Mouse (Mus musculus): ENCODE data around the gene Pln. TPM values are rescaled to one million over a fixed set of nuclear protein-coding genes. Genes with fewer than 3 reads are reported as not detected.

Gene Pln
- polyA plus RNA-seq, 1 experiment from 2014 or later = 1.7 TPM

GRCm38 (mm10) chr10:53342166-53342728 lies 4.8 kb downstream of the Pln start:
- 92% methylated on average over 9 of the region's 9 CpGs for WGBS
- no peaks in the 10 kb centered on the region for H3K36me3 ChIP-seq

DNA sequence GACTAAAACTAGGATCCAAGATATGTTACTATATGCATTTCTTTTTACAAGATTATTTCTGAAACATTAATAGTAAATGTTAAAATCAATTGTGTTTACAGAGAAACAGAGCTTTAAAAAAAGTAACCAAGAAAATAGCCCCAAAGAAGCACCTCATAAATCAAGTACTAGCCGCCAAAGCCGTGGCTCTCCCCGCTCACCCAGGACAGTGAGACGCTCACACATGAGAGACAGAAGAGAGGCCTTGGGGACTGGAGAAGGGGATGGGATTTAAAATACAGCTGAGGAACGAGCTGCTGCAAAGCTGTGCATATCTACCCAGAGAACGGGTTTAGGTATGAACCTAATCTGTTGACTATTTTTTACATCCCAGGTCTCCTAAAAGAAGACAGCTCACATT lies 5.9 kb downstream of the Pln start:
- Histone ChIP-seq H3K9ac (no peak overlapping the region), H3K9me3 (no peaks in the 10 kb centered on the region), H3K4me2 (no peak overlapping the region), H3K4me3 (no peak overlapping the region), H3K36me3 (no peaks in the 10 kb centered on the region; the same call in 1 of the 2 replicates), H3K27ac (replicated peaks) (no peak overlapping the region), H3K4me1 (replicated peaks) (peaks cover 8% of the 10 kb centered on the region), H3K27me3 (no peaks in the 10 kb centered on the region)
- WGBS = 30% methylated on average over 6 of the region's 6 CpGs
- ATAC-seq (ENCODE audit: low read depth) = no peak

More at GRCm38 (mm10) chr10:53342166-53342728, 4.8 kb downstream of the Pln start:
- Histone ChIP-seq H3K4me1 (replicated peaks) (peaks cover 8% of the 10 kb centered on the region), H3K27me3 (no peaks in the 10 kb centered on the region), H3K4me2 (no peak overlapping the region), H3K27ac (replicated peaks) (no peak overlapping the region), H3K4me3 (no peak overlapping the region), H3K9ac (no peak overlapping the region), H3K9me3 (no peaks in the 10 kb centered on the region)
- no peak for ATAC-seq (ENCODE audit: low read depth)

DNA sequence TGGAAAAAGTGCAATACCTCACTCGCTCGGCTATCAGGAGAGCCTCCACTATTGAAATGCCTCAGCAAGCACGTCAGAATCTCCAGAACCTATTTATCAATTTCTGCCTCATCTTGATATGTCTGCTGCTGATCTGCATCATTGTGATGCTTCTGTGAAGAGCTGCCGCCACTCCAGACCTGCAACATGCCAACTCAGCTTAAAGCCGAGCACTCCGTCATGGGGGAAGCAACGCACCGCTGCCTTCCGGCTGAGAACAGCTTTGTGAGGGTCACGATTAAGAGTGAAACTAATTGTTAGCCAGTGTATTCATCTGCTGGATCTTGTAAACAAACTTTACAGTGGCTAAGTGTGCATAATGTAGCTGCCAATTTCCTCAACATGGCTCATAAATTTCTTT lies 6.4 kb downstream of the Pln start:
- no peak overlapping the region for H3K9ac ChIP-seq
- ATAC-seq (ENCODE audit: low read depth) = no peak
- H3K36me3 ChIP-seq = no peaks in the 10 kb centered on the region; the same call in 1 of the 2 replicates
- no peaks in the 10 kb centered on the region for H3K27me3 ChIP-seq
- peaks cover 8% of the 10 kb centered on the region for H3K4me1 ChIP-seq (replicated peaks)
- no peak overlapping the region for H3K4me2 ChIP-seq
- H3K27ac ChIP-seq (replicated peaks) = no peak overlapping the region
- no peaks in the 10 kb centered on the region for H3K9me3 ChIP-seq
- no peak overlapping the region for H3K4me3 ChIP-seq
- WGBS = 61% methylated on average over 10 of the region's 10 CpGs

DNA sequence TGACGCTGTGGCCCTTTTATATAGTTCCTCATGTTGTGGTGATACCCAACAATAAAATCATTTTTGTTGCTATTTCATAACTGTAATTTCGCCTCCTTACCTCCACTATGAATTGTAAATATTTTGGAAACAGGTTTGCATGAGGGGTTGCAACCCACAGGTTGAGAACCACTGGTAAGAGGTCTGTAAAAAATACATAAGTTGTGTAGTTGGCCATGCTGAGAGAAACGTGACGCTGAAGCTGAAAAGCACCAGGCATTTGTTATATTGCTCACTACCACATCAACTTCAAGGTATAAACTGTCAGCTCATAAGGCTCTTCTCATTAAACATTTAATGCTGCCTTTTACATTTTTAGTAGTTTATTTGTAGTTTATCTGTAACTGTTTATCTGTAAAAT lies 8.0 kb downstream of the Pln start:
- Histone ChIP-seq H3K27me3 (no peaks in the 10 kb centered on the region), H3K9ac (no peak overlapping the region), H3K4me1 (replicated peaks) (peaks cover 14% of the 10 kb centered on the region), H3K9me3 (no peaks in the 10 kb centered on the region), H3K4me3 (no peak overlapping the region), H3K36me3 (no peaks in the 10 kb centered on the region; the same call in 1 of the 2 replicates), H3K4me2 (no peak overlapping the region), H3K27ac (replicated peaks) (no peak overlapping the region)
- ATAC-seq (ENCODE audit: low read depth) = no peak
- WGBS = 88% methylated on average over 4 of the region's 4 CpGs

DNA sequence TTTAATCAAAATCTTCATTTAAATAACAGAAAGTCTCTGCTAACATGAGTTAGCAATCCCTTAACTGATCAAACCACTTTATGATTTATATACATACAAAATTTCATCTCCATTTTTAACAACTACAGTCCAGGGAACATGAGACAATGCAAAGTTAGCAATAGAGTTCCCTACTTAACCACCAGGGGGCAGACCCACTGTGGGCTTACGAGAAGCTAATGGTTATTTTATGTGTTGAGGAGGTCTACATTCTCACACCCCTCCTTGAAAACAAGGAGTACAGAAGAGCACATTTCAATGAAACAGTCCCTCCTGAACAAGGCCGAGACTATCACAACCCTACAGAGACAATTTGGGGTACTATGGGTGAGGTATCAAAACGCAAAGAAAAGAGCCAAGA lies 9.0 kb downstream of the Pln start:
- no peaks in the 10 kb centered on the region; the same call in 1 of the 2 replicates for H3K36me3 ChIP-seq
- no peak for ATAC-seq (ENCODE audit: low read depth)
- H3K9ac ChIP-seq = no peak overlapping the region
- no peaks in the 10 kb centered on the region for H3K9me3 ChIP-seq
- H3K4me3 ChIP-seq = no peak overlapping the region
- 50% methylated on average over 3 of the region's 3 CpGs for WGBS
- no peak overlapping the region for H3K4me2 ChIP-seq
- no peaks in the 10 kb centered on the region for H3K27me3 ChIP-seq
- no peak overlapping the region for H3K27ac ChIP-seq (replicated peaks)
- H3K4me1 ChIP-seq (replicated peaks) = peaks cover 21% of the 10 kb centered on the region

GRCm38 (mm10) chr10:53346916-53347315 lies 9.4 kb downstream of the Pln start:
- no peaks in the 10 kb centered on the region for H3K27me3 ChIP-seq
- WGBS = 80% methylated on average over 5 of the region's 5 CpGs
- H3K4me3 ChIP-seq = no peak overlapping the region
- H3K9me3 ChIP-seq = no peaks in the 10 kb centered on the region
- no peak overlapping the region for H3K9ac ChIP-seq
- no peaks in the 10 kb centered on the region; the same call in 1 of the 2 replicates for H3K36me3 ChIP-seq
- H3K27ac ChIP-seq (replicated peaks) = no peak overlapping the region
- no peak for ATAC-seq (ENCODE audit: low read depth)
- peaks cover 21% of the 10 kb centered on the region for H3K4me1 ChIP-seq (replicated peaks)
- no peak overlapping the region for H3K4me2 ChIP-seq

DNA sequence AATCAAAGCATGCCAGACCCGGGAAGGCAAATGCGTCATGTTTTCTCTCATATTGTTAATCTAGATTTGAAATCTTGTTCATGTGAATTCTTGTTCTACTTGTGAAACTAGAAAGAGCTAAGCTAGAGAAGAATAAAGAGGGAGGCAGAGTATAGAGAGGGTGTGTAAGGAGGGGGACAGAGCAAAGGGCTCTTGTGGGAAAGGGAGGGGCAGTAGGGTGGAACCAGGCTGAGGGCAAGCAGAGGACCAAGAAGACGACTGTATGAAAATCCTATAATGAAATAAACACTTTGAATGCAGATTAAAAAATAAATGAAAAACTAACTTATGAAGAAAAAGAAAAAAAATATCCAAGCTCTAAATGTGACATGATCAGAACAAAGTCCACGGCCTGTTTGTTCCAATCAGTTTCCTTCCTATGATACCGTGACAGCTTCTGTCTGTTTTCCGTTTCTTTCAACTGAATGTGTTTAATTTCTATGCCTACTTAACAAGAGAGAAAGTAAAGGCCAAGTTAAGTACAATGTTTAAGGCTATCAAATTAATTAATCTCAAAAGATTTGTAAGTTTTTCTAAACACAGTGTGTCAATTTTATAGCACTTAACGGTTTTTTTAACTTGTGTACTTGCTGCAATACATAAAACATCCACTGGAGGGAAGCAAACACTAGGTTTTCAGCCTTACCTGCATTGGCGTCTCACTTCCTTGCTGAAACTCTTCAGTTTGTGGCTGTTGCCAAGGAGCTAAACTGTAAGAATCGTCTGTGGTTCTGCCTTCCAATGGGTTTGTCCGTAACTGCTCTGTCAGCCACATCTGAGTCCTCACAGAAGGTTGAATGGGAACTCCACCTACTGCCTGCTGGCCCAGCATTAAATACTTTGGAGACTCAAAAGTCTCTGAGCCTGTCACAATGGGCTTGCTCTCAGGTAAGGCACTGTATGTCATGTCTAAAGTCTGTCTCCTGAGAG lies 10.6 kb downstream of the Pln start:
- Histone ChIP-seq H3K4me2 (no peak overlapping the region), H3K9ac (no peak overlapping the region), H3K36me3 (no peaks in the 10 kb centered on the region; the same call in 1 of the 2 replicates), H3K27ac (replicated peaks) (no peak overlapping the region), H3K27me3 (no peaks in the 10 kb centered on the region), H3K9me3 (no peaks in the 10 kb centered on the region), H3K4me3 (no peak overlapping the region), H3K4me1 (replicated peaks) (peaks cover 21% of the 10 kb centered on the region)
- ATAC-seq (ENCODE audit: low read depth) = peak; percentile 57; the same call in 1 of the 2 replicates
- 59% methylated on average over 10 of the region's 10 CpGs for WGBS

DNA sequence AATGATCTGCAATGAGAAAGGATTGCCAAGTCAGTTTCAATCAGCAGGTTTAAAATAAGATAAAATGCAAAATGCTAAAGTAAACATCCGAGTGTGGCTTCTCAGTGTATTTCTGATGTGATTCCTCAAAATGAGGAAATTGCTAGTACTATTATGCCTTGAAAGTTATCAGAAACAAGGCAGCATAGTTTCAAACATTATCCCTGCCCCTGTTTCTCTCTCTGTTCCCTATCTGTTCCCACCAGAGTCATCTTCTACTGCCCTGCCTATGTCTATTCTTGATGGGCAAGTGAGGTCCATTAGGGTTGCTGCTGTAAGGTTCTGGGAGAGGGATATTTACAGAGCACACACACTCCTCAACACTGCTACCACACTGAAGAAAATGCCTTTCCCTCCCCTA lies 11.8 kb downstream of the Pln start:
- no peaks in the 10 kb centered on the region for H3K9me3 ChIP-seq
- 90% methylated on average over 1 of the region's 1 CpGs for WGBS
- H3K4me1 ChIP-seq (replicated peaks) = peaks cover 13% of the 10 kb centered on the region
- no peak for ATAC-seq (ENCODE audit: low read depth)
- no peak overlapping the region for H3K9ac ChIP-seq
- no peak overlapping the region for H3K4me3 ChIP-seq
- H3K36me3 ChIP-seq = no peaks in the 10 kb centered on the region; the same call in 1 of the 2 replicates
- no peak overlapping the region for H3K27ac ChIP-seq (replicated peaks)
- H3K27me3 ChIP-seq = no peaks in the 10 kb centered on the region
- H3K4me2 ChIP-seq = no peak overlapping the region

DNA sequence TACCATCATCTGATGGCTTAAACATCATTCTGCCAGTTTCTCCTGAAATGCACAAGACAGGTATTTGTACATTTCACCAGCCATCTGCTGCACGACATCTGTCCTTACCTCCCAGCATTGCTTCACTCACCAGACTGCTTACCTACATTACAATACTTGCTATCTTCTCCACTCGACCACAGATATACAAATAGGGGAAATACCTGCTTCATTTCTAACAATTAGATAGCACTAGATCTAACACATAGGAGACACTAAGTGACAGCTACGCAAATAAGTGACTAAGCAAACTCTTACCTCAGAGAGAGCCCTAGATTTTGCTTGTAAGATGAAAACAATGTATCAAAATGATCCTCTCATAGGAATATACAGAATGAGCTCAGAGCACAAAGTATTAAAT lies 16.2 kb downstream of the Pln start:
- Histone ChIP-seq H3K4me3 (no peak overlapping the region), H3K27me3 (no peaks in the 10 kb centered on the region), H3K9ac (no peak overlapping the region), H3K9me3 (no peaks in the 10 kb centered on the region), H3K4me1 (replicated peaks) (peaks cover 20% of the 10 kb centered on the region), H3K36me3 (peaks cover 16% of the 10 kb centered on the region), H3K27ac (replicated peaks) (no peak overlapping the region), H3K4me2 (no peak overlapping the region)
- ATAC-seq (ENCODE audit: low read depth) = no peak
- whole genome bisulfite sequencing = 86% methylated on average over 3 of the region's 3 CpGs

GRCm38 (mm10) chr10:53359016-53359415 lies 21.5 kb downstream of the Pln start:
- no peaks in the 10 kb centered on the region for H3K9me3 ChIP-seq
- H3K4me1 ChIP-seq (replicated peaks) = peaks cover 6% of the 10 kb centered on the region
- H3K4me3 ChIP-seq = no peak overlapping the region
- peaks cover 22% of the 10 kb centered on the region for H3K36me3 ChIP-seq
- 81% methylated on average over 3 of the region's 3 CpGs for WGBS
- H3K27me3 ChIP-seq = no peaks in the 10 kb centered on the region
- H3K4me2 ChIP-seq = no peak overlapping the region
- H3K27ac ChIP-seq (replicated peaks) = no peak overlapping the region
- no peak overlapping the region for H3K9ac ChIP-seq
- ATAC-seq (ENCODE audit: low read depth) = no peak

GRCm38 (mm10) chr10:53364311-53364710 lies 26.8 kb downstream of the Pln start:
- H3K4me1 ChIP-seq (replicated peaks) = no peaks in the 10 kb centered on the region

GRCm38 (mm10) chr10:53367265-53367664 lies 29.8 kb downstream of the Pln start:
- no peak for ATAC-seq (ENCODE audit: low read depth)
- Histone ChIP-seq H3K9me3 (peaks cover 6% of the 10 kb centered on the region; the same call in 1 of the 2 replicates), H3K4me1 (replicated peaks) (no peaks in the 10 kb centered on the region), H3K9ac (no peak overlapping the region), H3K36me3 (peaks cover 17% of the 10 kb centered on the region), H3K27ac (replicated peaks) (no peak overlapping the region), H3K27me3 (no peaks in the 10 kb centered on the region), H3K4me3 (no peak overlapping the region), H3K4me2 (no peak overlapping the region)
- WGBS = 100% methylated on average over 2 of the region's 2 CpGs

More at GRCm38 (mm10) chr10:53364311-53364710, 26.8 kb downstream of the Pln start:
- peaks cover 8% of the 10 kb centered on the region for H3K36me3 ChIP-seq
- no peak overlapping the region for H3K4me2 ChIP-seq
- no peaks in the 10 kb centered on the region for H3K9me3 ChIP-seq
- H3K4me3 ChIP-seq = no peak overlapping the region
- no peak for ATAC-seq (ENCODE audit: low read depth)
- no peak overlapping the region for H3K9ac ChIP-seq
- H3K27ac ChIP-seq (replicated peaks) = no peak overlapping the region
- no peaks in the 10 kb centered on the region for H3K27me3 ChIP-seq

All from neural tube, embryonic 13.5 days (tissue).